Mouse (Mus musculus) kidney, adult 2 months (tissue): ENCODE measurements at regions not wholly inside any gene's neighbourhood (a gene's known extent, or its start where the extent isn't known, plus 50 kb on each side); places are given as distances from the start of the nearest gene placed in this dataset.

Experiments
- CTCF ChIP-seq: fragments of 200-500 bp; conservative IDR thresholded peaks from 2 replicates; pipeline ENCODE4 v1.5.1; 2011; ENCODE audit warnings: low read depth, mild to moderate bottlenecking, control low read depth, low read length, moderate library complexity, mixed read lengths; ENCODE audit not compliant: insufficient read depth, insufficient read length
- POLR2A ChIP-seq: fragments of 200-500 bp; IDR thresholded peaks from one replicate; pipeline ENCODE4 v1.6.1; 2011; ENCODE audit warnings: low read depth, low read length, control low read depth

GRCm38 (mm10) chr6:140126645-140127044 is 85.4 kb upstream of the Plcz1 start:
- no peak for TF ChIP-seq CTCF
- no peak for TF ChIP-seq POLR2A
